Mouse (Mus musculus) hindbrain, embryonic 14.5 days (tissue): ENCODE data around the gene Cramp1l. TPM values are rescaled to one million over a fixed set of nuclear protein-coding genes. Genes with fewer than 3 reads are reported as not detected.

Experiments
- ATAC-seq: fragments of 200-750 bp; cut with Nextera tagmentation; 2 replicates; pipeline ENCODE4 v1.8.0; 2017; ENCODE audit warnings: moderate number of reproducible peaks, mild to moderate bottlenecking, moderate TSS enrichment, moderate library complexity; ENCODE audit not compliant: low FRiP score
- DNase-seq: peaks from one replicate; pipeline ENCODE4 v3.0.0-alpha.2; 2015; ENCODE audit warnings: low spot score
- H3K27ac ChIP-seq: fragments of 300-500 bp; sonication (generic); 2 replicates; pipeline ENCODE4 v1.5.1; 2014; ENCODE audit warnings: mild to moderate bottlenecking, moderate library complexity
- H3K27me3 ChIP-seq: fragments of 300-500 bp; sonication (generic); 2 replicates; pipeline ENCODE4 v1.6.1; 2014; ENCODE audit warnings: mild to moderate bottlenecking, low read length, mixed read lengths; ENCODE audit not compliant: control insufficient read depth, insufficient read depth
- H3K36me3 ChIP-seq: fragments of 300-500 bp; sonication (generic); replicated peaks from 2 replicates; pipeline ENCODE4 v1.6.1; 2014; ENCODE audit not compliant: control insufficient read depth, insufficient read depth
- H3K4me1 ChIP-seq: fragments of 300-500 bp; sonication (generic); replicated peaks from 2 replicates; pipeline ENCODE4 v1.6.1; 2014; ENCODE audit warnings: antibody characterized with exemption, low read length, mixed read lengths; ENCODE audit not compliant: control insufficient read depth, insufficient read depth
- H3K4me2 ChIP-seq: fragments of 300-500 bp; sonication (generic); replicated peaks from 2 replicates; pipeline ENCODE4 v1.6.1; 2014; ENCODE audit warnings: mild to moderate bottlenecking, moderate library complexity
- H3K4me3 ChIP-seq: fragments of 300-500 bp; sonication (generic); replicated peaks from 2 replicates; pipeline ENCODE4 v1.5.1; 2014; ENCODE audit warnings: mild to moderate bottlenecking, low read length
- H3K9ac ChIP-seq: fragments of 300-500 bp; sonication (generic); 2 replicates; pipeline ENCODE4 v1.6.1; 2014
- H3K9me3 ChIP-seq: fragments of 300-500 bp; sonication (generic); 2 replicates; pipeline ENCODE4 v1.6.1; 2016; ENCODE audit warnings: low read length; ENCODE audit not compliant: control insufficient read depth
- WGBS: fragments of 180-500 bp; shearing (Covaris S2); extraction: QIAGEN DNeasy Blood & Tissue Kit; methylation state at CpG from one replicate; pipeline ENCODE4 v1.1.7; 2014; 5-methylcytosine and 5-hydroxymethylcytosine counted together
- polyA plus RNA-seq: library from polyadenylated mRNA; unstranded; fragments of >200 nt; fragmentation: Nextera tagmentation; extraction: Ambion mirVana; gene quantifications from 2 replicates; pipeline ENCODE4 v1.2.1, GENCODE M21; 2014

Cramp1l gene
- 8.0 and 8.1 TPM in 2 replicates for polyA plus RNA-seq

- Histone ChIP-seq H3K4me1 (peaks cover 16% of the 10 kb centered on the region), H3K27ac (peak within 1 kb of the TSS; percentile 77), H3K4me3 (peak within 1 kb of the TSS; percentile 94), H3K4me2 (peak within 1 kb of the TSS; percentile 95), H3K9me3 (no peaks in the 10 kb centered on the region), H3K9ac (peak within 1 kb of the TSS; percentile 88), H3K36me3 (peaks cover 29% of the 10 kb centered on the region), H3K27me3 (no peaks in the 10 kb centered on the region)
- WGBS, result under 1% methylated on average over 62 of the region's 62 CpGs
- ATAC-seq (peak; percentile 99), DNase-seq (peak; percentile 98)
Observed at GRCm38 (mm10) chr17:25015655-25016291, at the start of gene Cramp1l, which contains the start of gene Ift140. Cramp1l (minus strand) TSS chr17:25015788. Ift140 (plus strand) TSS chr17:25016085.

- Histone ChIP-seq H3K27ac (no peak overlapping the region), H3K27me3 (no peaks in the 10 kb centered on the region), H3K4me1 (no peaks in the 10 kb centered on the region), H3K4me3 (no peak overlapping the region), H3K9me3 (no peaks in the 10 kb centered on the region), H3K9ac (no peak overlapping the region), H3K36me3 (peaks cover 30% of the 10 kb centered on the region), H3K4me2 (no peak overlapping the region)
- WGBS, result 85% methylated on average over 3 of the region's 3 CpGs
- no peak for DNase-seq
- no peak for ATAC-seq
Observed at GRCm38 (mm10) chr17:25065189-25065588, 49.6 kb upstream of the Cramp1l start.

DNA sequence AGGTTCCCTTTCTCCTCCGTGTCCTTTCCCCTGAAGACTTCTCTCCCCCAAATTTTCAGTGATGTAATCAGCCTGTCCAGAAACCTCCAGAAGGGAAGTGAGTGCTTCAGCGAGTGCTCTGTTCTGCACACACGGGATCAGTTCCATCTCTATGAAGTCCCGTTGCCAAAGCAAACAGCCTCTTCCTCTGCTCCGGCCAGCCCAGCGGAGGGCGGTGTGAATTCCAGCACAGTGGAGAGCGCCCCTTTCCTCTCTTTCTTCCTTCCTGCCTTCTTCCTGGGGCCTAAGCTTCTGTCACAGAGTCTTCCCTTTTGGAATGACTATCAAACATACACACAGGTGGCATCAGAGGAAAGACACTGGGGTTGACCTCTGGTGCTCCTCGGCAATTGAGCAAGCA lies 48.8 kb upstream of the Cramp1l start:
- Histone ChIP-seq H3K27me3 (no peaks in the 10 kb centered on the region), H3K9me3 (no peaks in the 10 kb centered on the region), H3K9ac (no peak overlapping the region), H3K27ac (no peak overlapping the region), H3K4me1 (no peaks in the 10 kb centered on the region), H3K4me2 (no peak overlapping the region), H3K4me3 (no peak overlapping the region), H3K36me3 (peaks cover 34% of the 10 kb centered on the region)
- 80% methylated on average over 9 of the region's 9 CpGs for WGBS
- ATAC-seq, result no peak
- no peak for DNase-seq

DNA sequence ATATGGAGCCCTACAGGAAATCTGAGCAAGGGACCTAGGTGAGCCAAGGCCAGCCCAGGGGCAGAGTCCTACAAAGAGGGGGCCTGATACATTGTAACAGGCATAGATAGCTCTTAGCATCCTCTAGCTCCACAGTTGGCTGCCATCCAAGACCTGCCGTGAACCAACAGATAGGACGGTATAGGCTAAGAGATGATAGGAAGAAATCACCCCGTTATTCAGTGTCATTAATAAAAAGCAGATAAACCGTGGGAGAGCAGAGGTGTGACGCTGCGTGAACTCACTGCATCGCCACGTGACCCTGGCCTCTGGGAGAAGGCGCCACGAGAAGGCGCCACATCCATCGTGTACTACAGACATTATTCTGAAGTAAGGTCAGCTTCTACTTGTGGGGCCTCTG lies 48.3 kb upstream of the Cramp1l start:
- peaks cover 34% of the 10 kb centered on the region; the same call in 1 of the 2 replicates for H3K36me3 ChIP-seq
- H3K9ac ChIP-seq, result no peak overlapping the region
- H3K4me2 ChIP-seq, result no peak overlapping the region
- DNase-seq (no peak), ATAC-seq (no peak)
- no peaks in the 10 kb centered on the region for H3K4me1 ChIP-seq
- no peaks in the 10 kb centered on the region for H3K9me3 ChIP-seq
- H3K27ac ChIP-seq, result no peak overlapping the region
- no peaks in the 10 kb centered on the region for H3K27me3 ChIP-seq
- H3K4me3 ChIP-seq, result no peak overlapping the region
- 90% methylated on average over 12 of the region's 12 CpGs for WGBS

- H3K36me3 ChIP-seq, result peaks cover 38% of the 10 kb centered on the region
- H3K4me3 ChIP-seq, result no peak overlapping the region
- H3K9me3 ChIP-seq, result no peaks in the 10 kb centered on the region
- DNase-seq (no peak), ATAC-seq (no peak)
- no peaks in the 10 kb centered on the region for H3K4me1 ChIP-seq
- H3K9ac ChIP-seq, result no peak overlapping the region
- no peaks in the 10 kb centered on the region for H3K27me3 ChIP-seq
- no peak overlapping the region for H3K27ac ChIP-seq
- 85% methylated on average over 4 of the region's 4 CpGs for WGBS
- no peak overlapping the region for H3K4me2 ChIP-seq
Observed at GRCm38 (mm10) chr17:25063261-25063660, 47.7 kb upstream of the Cramp1l start.

- 91% methylated on average over 6 of the region's 6 CpGs for WGBS
- no peaks in the 10 kb centered on the region for H3K4me1 ChIP-seq
- ATAC-seq (no peak), DNase-seq (no peak)
- no peak overlapping the region for H3K9ac ChIP-seq
- H3K27ac ChIP-seq, result no peak overlapping the region
- H3K4me3 ChIP-seq, result no peak overlapping the region
- H3K36me3 ChIP-seq, result peaks cover 59% of the 10 kb centered on the region
- no peaks in the 10 kb centered on the region for H3K27me3 ChIP-seq
- H3K9me3 ChIP-seq, result no peaks in the 10 kb centered on the region
- H3K4me2 ChIP-seq, result no peak overlapping the region
Observed at GRCm38 (mm10) chr17:25057041-25057440, 41.5 kb upstream of the Cramp1l start.

DNA sequence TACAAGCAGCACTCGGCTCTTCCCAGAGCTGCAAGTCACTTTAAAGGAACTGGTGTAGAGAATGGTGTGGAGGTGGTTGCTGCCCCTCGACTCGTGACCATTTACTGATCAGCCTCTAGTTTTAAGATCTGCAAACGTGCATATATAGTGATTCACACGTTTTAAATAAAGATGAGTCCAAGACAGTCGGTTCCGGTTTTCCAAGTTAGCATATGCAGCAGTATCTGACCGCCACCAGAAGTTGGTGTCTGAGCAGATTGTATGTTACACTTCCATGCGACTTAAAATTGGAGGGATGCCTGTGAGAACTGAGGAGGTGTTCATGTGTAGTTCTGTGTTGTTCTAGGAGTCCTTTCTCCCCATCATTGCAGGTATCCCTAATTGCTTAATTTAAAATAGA lies 37.7 kb upstream of the Cramp1l start:
- H3K4me3 ChIP-seq, result no peak overlapping the region
- H3K36me3 ChIP-seq, result peaks cover 54% of the 10 kb centered on the region
- no peaks in the 10 kb centered on the region for H3K4me1 ChIP-seq
- H3K4me2 ChIP-seq, result no peak overlapping the region
- H3K27me3 ChIP-seq, result no peaks in the 10 kb centered on the region
- WGBS, result 87% methylated on average over 9 of the region's 9 CpGs
- no peak overlapping the region for H3K27ac ChIP-seq
- no peaks in the 10 kb centered on the region for H3K9me3 ChIP-seq
- ATAC-seq, result no peak
- no peak overlapping the region for H3K9ac ChIP-seq
- no peak for DNase-seq

DNA sequence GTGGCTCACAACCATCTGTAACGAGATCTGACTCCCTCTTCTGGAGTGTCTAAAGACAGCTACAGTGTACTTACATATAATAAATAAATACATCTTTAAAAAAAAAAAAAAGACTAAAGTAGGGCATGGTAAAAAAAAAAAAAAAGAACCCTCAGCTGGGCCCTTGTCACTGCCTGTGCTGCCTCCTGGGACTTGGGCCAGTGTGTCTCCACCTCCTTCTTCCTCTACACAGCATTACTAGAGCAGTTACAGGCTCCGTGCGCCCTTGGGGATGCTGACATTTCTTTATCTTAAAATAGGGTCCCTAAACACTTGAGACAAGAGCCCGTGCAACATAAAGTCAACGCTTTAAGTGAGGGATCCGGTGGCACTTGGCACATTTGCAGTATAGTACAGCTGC lies 31.6 kb upstream of the Cramp1l start:
- no peak overlapping the region for H3K4me2 ChIP-seq
- no peak overlapping the region for H3K27ac ChIP-seq
- H3K27me3 ChIP-seq, result no peaks in the 10 kb centered on the region
- H3K9ac ChIP-seq, result no peak overlapping the region
- H3K36me3 ChIP-seq, result peaks cover 53% of the 10 kb centered on the region
- no peaks in the 10 kb centered on the region for H3K4me1 ChIP-seq
- no peak for ATAC-seq
- H3K4me3 ChIP-seq, result no peak overlapping the region
- no peaks in the 10 kb centered on the region for H3K9me3 ChIP-seq
- WGBS, result 93% methylated on average over 5 of the region's 6 CpGs
- DNase-seq, result no peak

- Histone ChIP-seq H3K36me3 (peaks cover 42% of the 10 kb centered on the region), H3K4me2 (no peak overlapping the region), H3K27ac (no peak overlapping the region), H3K9me3 (no peaks in the 10 kb centered on the region), H3K9ac (no peak overlapping the region), H3K4me3 (no peak overlapping the region), H3K27me3 (no peaks in the 10 kb centered on the region), H3K4me1 (no peaks in the 10 kb centered on the region)
- no peak for DNase-seq
- 90% methylated on average over 4 of the region's 4 CpGs for WGBS
- no peak for ATAC-seq
Observed at GRCm38 (mm10) chr17:25045281-25045680, 29.7 kb upstream of the Cramp1l start.

- 81% methylated on average over 7 of the region's 7 CpGs for WGBS
- ATAC-seq, result no peak
- no peak for DNase-seq
Observed at GRCm38 (mm10) chr17:25044879-25045278, 29.3 kb upstream of the Cramp1l start.

More at GRCm38 (mm10) chr17:25044879-25045278, 29.3 kb upstream of the Cramp1l start:
- Histone ChIP-seq H3K4me2 (no peak overlapping the region), H3K27ac (no peak overlapping the region), H3K27me3 (no peaks in the 10 kb centered on the region), H3K4me3 (no peak overlapping the region), H3K9me3 (no peaks in the 10 kb centered on the region), H3K4me1 (no peaks in the 10 kb centered on the region), H3K36me3 (peaks cover 42% of the 10 kb centered on the region), H3K9ac (no peak overlapping the region)
